Mouse (Mus musculus) liver, postnatal 0 days (tissue): Measurements from ENCODE around the gene Gng12. TPM values are rescaled to one million over a fixed set of nuclear protein-coding genes. Genes with fewer than 3 reads are reported as not detected.
"Not testable (repeated sequence)": the region's sequence is repeated elsewhere in the genome, so short reads cannot be mapped to it uniquely, and the experiment has no call there.

ENCODE experiments used
- ATAC-seq: fragments of 200-750 bp; cut with Nextera tagmentation; 2 replicates; pipeline ENCODE4 v1.8.0; 2017; ENCODE audit warnings: mild to moderate bottlenecking, moderate library complexity
- DNase-seq: peaks from one replicate; pipeline ENCODE4 v3.0.0-alpha.2; 2016
- H3K27ac ChIP-seq: fragments of 300-500 bp; sonication (generic); 2 replicates; pipeline ENCODE4 v1.5.1; 2014; ENCODE audit warnings: antibody characterized with exemption, moderate library complexity, mild to moderate bottlenecking, low read depth
- H3K27me3 ChIP-seq: fragments of 300-500 bp; sonication (generic); 2 replicates; pipeline ENCODE4 v1.6.1; 2014; ENCODE audit warnings: low read length, control low read depth, mixed read lengths; ENCODE audit not compliant: insufficient read depth
- H3K36me3 ChIP-seq: fragments of 300-500 bp; sonication (generic); replicated peaks from 2 replicates; pipeline ENCODE4 v1.6.1; 2014; ENCODE audit warnings: mild to moderate bottlenecking, control low read depth, low read length, moderate library complexity, mixed read lengths; ENCODE audit not compliant: insufficient read depth
- H3K4me1 ChIP-seq: fragments of 300-500 bp; sonication (generic); 2 replicates; pipeline ENCODE4 v1.6.1; 2014; ENCODE audit warnings: antibody characterized with exemption, mild to moderate bottlenecking, control low read depth; ENCODE audit not compliant: insufficient read depth
- H3K4me2 ChIP-seq: fragments of 300-500 bp; sonication (generic); 2 replicates; pipeline ENCODE4 v1.6.1; 2014; ENCODE audit warnings: low read depth, mild to moderate bottlenecking, low read length, moderate library complexity, mixed read lengths
- H3K4me3 ChIP-seq: fragments of 300-500 bp; sonication (generic); 2 replicates; pipeline ENCODE4 v1.5.1; 2014; ENCODE audit warnings: low read depth, low read length
- H3K9ac ChIP-seq: fragments of 300-500 bp; sonication (generic); replicated peaks from 2 replicates; pipeline ENCODE4 v1.6.1; 2014; ENCODE audit warnings: mild to moderate bottlenecking, moderate library complexity
- H3K9me3 ChIP-seq: fragments of 300-500 bp; sonication (generic); 2 replicates; pipeline ENCODE4 v1.6.1; 2016; ENCODE audit warnings: mild to moderate bottlenecking, control low read depth, low read length, mixed read lengths
- CTCF ChIP-seq: sonication (generic); IDR thresholded peaks from 2 replicates; pipeline ENCODE4 v1.5.1; 2016; ENCODE audit warnings: antibody characterized with exemption, low read depth
- EP300 ChIP-seq: IDR thresholded peaks from 2 replicates; pipeline ENCODE4 v1.6.1; 2016; ENCODE audit warnings: antibody characterized with exemption, low read depth, mild to moderate bottlenecking
- WGBS: fragments of 180-500 bp; shearing (Covaris S2); extraction: QIAGEN DNeasy Blood & Tissue Kit; methylation state at CpG from one replicate; pipeline ENCODE4 v1.1.7; 2014; ENCODE audit not compliant: insufficient replicate concordance; 5-methylcytosine and 5-hydroxymethylcytosine counted together
- polyA plus RNA-seq: library from polyadenylated mRNA; unstranded; fragments of >200 nt; fragmentation: Nextera tagmentation; extraction: Ambion mirVana; gene quantifications from 2 replicates; pipeline ENCODE4 v1.2.1, GENCODE M21; 2015

The Gng12 gene
- polyA plus RNA-seq, 1 experiment from 2014 or later, result 39.4 TPM

DNA sequence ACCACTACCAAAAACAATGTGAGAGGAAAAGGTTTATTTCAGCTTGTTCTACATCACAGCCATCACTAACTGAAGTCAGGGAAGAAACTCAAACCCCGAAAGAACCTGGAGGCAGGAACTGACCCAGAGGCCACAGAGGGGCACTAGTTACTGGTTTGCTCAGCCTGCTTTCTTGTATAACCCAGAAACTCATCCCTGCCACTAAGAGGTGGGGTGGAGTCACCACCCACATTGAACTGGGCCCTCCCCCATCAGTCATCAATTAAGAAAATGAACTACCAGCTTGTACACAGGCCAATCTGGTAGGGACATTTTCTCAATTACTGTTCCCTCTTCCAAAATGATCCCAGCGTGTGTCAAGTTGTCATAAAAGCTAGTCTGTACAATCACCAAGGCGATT lies 130.5 kb downstream of the Gng12 start:
- H3K36me3 ChIP-seq, result no peaks in the 10 kb centered on the region
- H3K27ac ChIP-seq, result no peak overlapping the region
- no peak overlapping the region for H3K9ac ChIP-seq
- no peak overlapping the region for H3K4me2 ChIP-seq
- TF ChIP-seq EP300, result no peak
- no peak for TF ChIP-seq CTCF
- WGBS, result 80% methylated on average over 3 of the region's 3 CpGs
- DNase-seq (no peak), ATAC-seq (no peak)
- no peaks in the 10 kb centered on the region for H3K9me3 ChIP-seq
- peaks cover 12% of the 10 kb centered on the region for H3K4me1 ChIP-seq
- H3K4me3 ChIP-seq, result no peak overlapping the region
- H3K27me3 ChIP-seq, result no peaks in the 10 kb centered on the region

DNA sequence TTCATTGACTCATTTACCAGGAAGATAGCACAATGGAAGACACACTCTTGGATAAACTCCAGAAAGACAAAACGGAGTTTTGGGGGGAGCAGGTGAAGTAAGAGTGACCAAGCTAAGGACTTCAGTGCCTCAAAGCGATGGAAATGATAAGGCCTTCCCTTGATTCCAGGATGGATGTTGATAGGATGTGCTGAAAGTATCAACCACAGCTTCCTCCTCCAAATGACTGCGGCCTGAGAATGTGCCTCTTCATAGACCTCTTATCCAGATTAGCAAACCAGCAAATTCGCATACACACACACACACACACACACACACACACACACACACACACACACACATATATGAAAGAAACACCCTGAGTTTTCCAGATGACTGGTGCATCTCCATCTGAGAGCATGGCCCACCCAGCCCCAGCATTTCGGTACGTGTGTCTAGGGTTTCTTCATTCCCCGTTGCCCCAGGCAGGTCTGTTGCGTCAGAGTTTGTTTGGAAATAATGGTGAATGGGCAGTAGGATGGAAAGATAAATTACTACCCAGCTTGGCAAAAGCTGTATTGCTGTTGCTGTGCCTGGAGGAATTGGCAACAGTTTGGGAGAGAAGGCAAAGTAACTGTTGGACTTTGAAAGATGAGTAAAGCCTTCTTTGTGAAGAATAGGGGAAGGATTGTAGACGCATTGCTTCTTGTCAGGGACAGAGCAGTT lies 131.4 kb downstream of the Gng12 start:
- no peak overlapping the region for H3K4me3 ChIP-seq
- H3K27ac ChIP-seq, result 0 out of 2 replicates have a peak overlapping the region, but pooled peaks have one; percentile 44
- DNase-seq (peak; percentile 51), ATAC-seq (peak; percentile 60)
- no peak overlapping the region for H3K4me2 ChIP-seq
- H3K4me1 ChIP-seq, result peaks cover 12% of the 10 kb centered on the region
- no peak overlapping the region for H3K9ac ChIP-seq
- no peaks in the 10 kb centered on the region for H3K36me3 ChIP-seq
- no peak for TF ChIP-seq CTCF
- 0 out of 2 replicates have a peak, but pooled peaks have one; percentile 17 for TF ChIP-seq EP300
- WGBS, result 51% methylated on average over 9 of the region's 9 CpGs
- no peaks in the 10 kb centered on the region for H3K9me3 ChIP-seq
- H3K27me3 ChIP-seq, result no peaks in the 10 kb centered on the region

DNA sequence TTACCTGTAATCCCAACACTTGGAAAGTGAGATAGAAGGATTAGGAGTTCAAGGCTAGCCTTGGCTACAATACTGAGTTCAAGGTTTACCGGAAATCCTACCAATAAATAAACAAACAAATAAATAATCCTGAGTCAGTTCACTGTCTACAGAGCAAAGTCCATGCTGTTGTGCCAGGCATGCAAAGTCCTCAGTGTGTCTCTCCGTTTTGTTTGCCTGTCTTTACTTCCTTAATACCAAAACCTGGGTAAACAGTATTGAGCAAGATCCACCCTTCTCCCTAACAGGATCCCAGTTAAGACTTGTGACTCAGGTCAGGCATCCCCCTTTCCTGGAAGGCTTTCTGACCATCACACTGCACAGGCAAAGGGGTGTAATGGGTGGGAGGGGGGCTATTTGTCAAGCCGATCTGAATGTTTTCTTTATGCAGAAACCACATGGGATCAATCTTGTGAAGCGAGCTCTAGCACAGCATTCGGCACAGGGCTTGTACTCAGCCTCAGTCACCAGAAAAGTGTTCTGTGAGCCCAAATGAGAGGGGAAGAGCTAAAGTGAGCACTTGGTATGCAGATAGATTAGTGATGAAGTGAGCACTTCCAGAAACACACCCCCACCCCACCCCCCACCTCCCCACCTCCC lies 133.2 kb downstream of the Gng12 start:
- Histone ChIP-seq H3K9me3 (no peaks in the 10 kb centered on the region), H3K27ac (no peak overlapping the region), H3K9ac (no peak overlapping the region), H3K4me2 (no peak overlapping the region), H3K4me3 (no peak overlapping the region), H3K4me1 (peaks cover 19% of the 10 kb centered on the region), H3K27me3 (no peaks in the 10 kb centered on the region), H3K36me3 (0 out of 2 replicates have a peak, but pooled peaks cover 2% of the 10 kb centered on the region)
- TF ChIP-seq EP300, result no peak
- no peak for TF ChIP-seq CTCF
- WGBS, result 49% methylated on average over 5 of the region's 5 CpGs
- no peak for DNase-seq
- ATAC-seq, result no peak

DNA sequence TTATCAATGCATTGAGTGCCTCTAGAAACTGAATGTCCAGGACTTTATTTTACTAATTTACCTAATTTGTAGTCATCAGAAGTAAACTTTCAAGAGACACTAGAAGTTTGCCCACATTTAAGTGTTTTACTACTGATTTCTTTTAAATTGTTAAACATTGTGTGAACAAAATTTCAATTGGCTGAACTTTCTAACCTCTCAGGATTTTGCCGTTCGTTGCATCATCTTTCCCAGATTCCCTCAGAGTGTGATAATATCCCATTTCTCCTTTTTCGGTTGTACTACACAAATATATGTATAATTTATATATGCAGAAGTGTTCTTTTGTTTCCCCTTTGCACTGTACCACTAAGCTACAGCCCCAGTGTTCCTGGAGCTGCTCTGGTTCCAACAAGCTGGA lies 133.8 kb downstream of the Gng12 start:
- Histone ChIP-seq H3K9me3 (no peaks in the 10 kb centered on the region), H3K4me1 (peaks cover 23% of the 10 kb centered on the region), H3K9ac (no peak overlapping the region), H3K36me3 (0 out of 2 replicates have a peak, but pooled peaks cover 2% of the 10 kb centered on the region), H3K4me2 (no peak overlapping the region), H3K27me3 (no peaks in the 10 kb centered on the region), H3K4me3 (no peak overlapping the region), H3K27ac (no peak overlapping the region)
- TF ChIP-seq EP300, result no peak
- no peak for TF ChIP-seq CTCF
- whole genome bisulfite sequencing, result 47% methylated on average over 3 of the region's 3 CpGs
- DNase-seq (no peak), ATAC-seq (no peak)

DNA sequence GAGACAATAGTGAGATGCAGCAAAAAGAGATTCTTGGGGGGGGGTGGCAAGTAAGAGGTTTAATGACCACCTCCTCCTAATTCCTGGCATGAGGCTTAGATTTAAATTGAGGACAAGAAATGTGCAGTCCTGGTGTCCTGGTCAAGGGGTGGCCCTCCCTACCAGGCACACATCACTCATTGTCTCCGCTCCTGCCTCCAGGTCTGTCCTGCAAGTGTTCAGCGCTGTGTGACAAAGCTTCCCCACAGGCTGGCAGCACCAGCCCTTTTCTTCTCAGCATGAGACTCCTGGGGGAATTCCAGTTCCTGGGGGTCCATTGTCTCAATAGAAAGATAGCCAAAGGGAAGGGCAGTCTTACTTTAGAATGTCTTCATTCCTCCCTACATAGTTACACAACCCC lies 134.2 kb downstream of the Gng12 start:
- 75% methylated on average over 2 of the region's 2 CpGs for WGBS

DNA sequence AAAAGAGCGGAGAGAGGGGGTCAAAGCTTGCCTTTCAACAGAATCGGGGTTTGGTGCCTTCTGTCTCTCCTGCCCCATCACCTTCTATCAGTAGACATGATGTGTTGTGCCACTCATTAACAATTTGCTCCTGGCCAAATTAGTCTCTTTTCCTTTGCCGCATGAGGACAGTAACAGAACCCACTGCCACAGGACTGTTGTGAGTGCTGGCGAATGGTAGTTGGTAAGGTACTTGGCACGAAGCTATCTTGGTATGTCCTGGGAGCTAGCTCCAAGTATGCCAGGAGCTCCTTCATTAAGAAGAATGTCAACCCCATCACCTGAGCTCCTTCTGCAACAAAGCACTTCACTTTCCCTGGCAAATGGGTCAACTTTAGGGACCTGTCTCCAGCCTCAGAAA lies 134.6 kb downstream of the Gng12 start:
- no peak for DNase-seq

More for the DNA sequence above, 134.2 kb downstream of the Gng12 start:
- TF ChIP-seq CTCF (no peak), EP300 (no peak)
- Histone ChIP-seq H3K4me2 (no peak overlapping the region), H3K4me1 (peaks cover 23% of the 10 kb centered on the region), H3K27ac (no peak overlapping the region), H3K4me3 (no peak overlapping the region), H3K9ac (no peak overlapping the region), H3K36me3 (0 out of 2 replicates have a peak, but pooled peaks cover 2% of the 10 kb centered on the region), H3K27me3 (no peaks in the 10 kb centered on the region), H3K9me3 (no peaks in the 10 kb centered on the region)
- ATAC-seq, result no peak
- DNase-seq, result no peak

DNA sequence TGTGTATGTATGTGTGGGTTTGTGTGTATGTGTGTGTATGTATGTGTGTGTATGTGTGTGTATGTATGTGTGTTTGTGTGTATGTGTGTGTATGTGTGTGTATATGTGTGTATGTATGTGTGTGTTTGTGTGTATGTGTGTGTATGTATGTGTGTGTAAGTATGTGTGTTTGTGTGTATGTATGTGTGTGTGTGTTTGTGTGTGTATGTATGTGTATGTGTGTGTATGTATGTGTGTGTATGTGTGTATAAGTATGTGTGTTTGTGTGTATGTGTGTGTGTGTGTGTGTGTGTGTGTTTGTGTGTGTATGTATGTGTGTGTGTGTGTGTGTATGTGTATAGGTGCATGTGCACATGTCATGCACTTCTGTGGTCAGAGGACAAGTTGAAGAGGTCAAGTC lies 136.4 kb downstream of the Gng12 start:
- not testable (repeated sequence) for ATAC-seq, H3K36me3 ChIP-seq, H3K4me3 ChIP-seq, H3K4me2 ChIP-seq, H3K9me3 ChIP-seq, H3K9ac ChIP-seq, DNase-seq, H3K27me3 ChIP-seq, H3K27ac ChIP-seq
- H3K4me1 ChIP-seq, result peaks cover 26% of the 10 kb centered on the region

More for the DNA sequence above, 134.6 kb downstream of the Gng12 start:
- H3K27ac ChIP-seq, result no peak overlapping the region
- no peak overlapping the region for H3K4me2 ChIP-seq
- no peaks in the 10 kb centered on the region for H3K9me3 ChIP-seq
- H3K4me1 ChIP-seq, result peaks cover 26% of the 10 kb centered on the region
- no peaks in the 10 kb centered on the region for H3K27me3 ChIP-seq
- H3K9ac ChIP-seq, result no peak overlapping the region
- H3K4me3 ChIP-seq, result no peak overlapping the region
- WGBS, result 85% methylated on average over 5 of the region's 5 CpGs
- 0 out of 2 replicates have a peak, but pooled peaks cover 2% of the 10 kb centered on the region for H3K36me3 ChIP-seq
- TF ChIP-seq CTCF (no peak), EP300 (no peak)
- no peak for ATAC-seq

DNA sequence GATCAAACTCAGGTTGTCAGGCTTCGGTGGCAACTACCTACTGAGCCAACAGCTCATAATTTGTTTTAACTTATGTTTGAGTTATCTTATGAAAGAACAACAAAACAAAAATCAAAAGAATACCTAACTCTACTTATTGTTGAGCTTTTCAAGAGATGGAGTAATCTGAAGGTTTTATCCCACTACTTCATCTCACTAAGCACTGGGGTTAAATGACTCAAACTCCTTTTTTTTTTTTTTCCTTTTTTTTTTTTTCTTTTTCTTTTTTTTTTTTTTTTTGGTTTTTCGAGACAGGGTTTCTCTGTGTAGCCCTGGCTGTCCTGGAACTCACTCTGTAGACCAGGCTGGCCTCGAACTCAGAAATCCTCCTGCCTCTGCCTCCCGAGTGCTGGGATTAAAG lies 136.8 kb downstream of the Gng12 start:
- H3K27me3 ChIP-seq, H3K4me2 ChIP-seq, H3K27ac ChIP-seq, ATAC-seq, H3K9me3 ChIP-seq, DNase-seq, H3K36me3 ChIP-seq, H3K4me3 ChIP-seq, H3K9ac ChIP-seq: not testable (repeated sequence)
- H3K4me1 ChIP-seq, result peaks cover 29% of the 10 kb centered on the region
- 76% methylated on average over 4 of the region's 4 CpGs for WGBS
